Mouse (Mus musculus) CD4-positive helper T cell, adult 2 months (primary cell): ENCODE measurements around the gene Anapc4.

Experiments
- DNase-seq: peaks from one replicate; pipeline ENCODE4 v3.0.0-alpha.2; 2012; ENCODE audit warnings: low read depth, missing footprints, low spot score

Gene Anapc4

GRCm38 (mm10) chr5:52833761-52834274 lies at the start of gene Anapc4:
Anapc4 (plus strand) TSS chr5:52834012.
- DNase-seq, result peak; percentile 99

- peak; percentile 39 for DNase-seq
These were observed 47.1 kb upstream of the Anapc4 start for GRCm38 (mm10) chr5:52786556-52787322.

- DNase-seq, result no peak
These were observed 40.6 kb upstream of the Anapc4 start for GRCm38 (mm10) chr5:52793230-52793629.

- no peak for DNase-seq
These were observed 39.7 kb upstream of the Anapc4 start for GRCm38 (mm10) chr5:52794109-52794508.

- DNase-seq, result no peak
These were observed 34.4 kb upstream of the Anapc4 start for GRCm38 (mm10) chr5:52799274-52799985.

- DNase-seq, result no peak
These were observed 28.0 kb upstream of the Anapc4 start for GRCm38 (mm10) chr5:52805801-52806200.

GRCm38 (mm10) chr5:52806349-52806748 lies 27.5 kb upstream of the Anapc4 start:
- no peak for DNase-seq

GRCm38 (mm10) chr5:52807030-52807429 lies 26.8 kb upstream of the Anapc4 start:
- no peak for DNase-seq

- DNase-seq, result no peak
These were observed 23.4 kb upstream of the Anapc4 start for GRCm38 (mm10) chr5:52810446-52810845.

- DNase-seq, result no peak
These were observed 22.8 kb upstream of the Anapc4 start for GRCm38 (mm10) chr5:52811056-52811455.

GRCm38 (mm10) chr5:52812456-52812855 lies 21.4 kb upstream of the Anapc4 start:
- no peak for DNase-seq

- DNase-seq, result no peak
These were observed 20.5 kb upstream of the Anapc4 start for GRCm38 (mm10) chr5:52813312-52813711.

- no peak for DNase-seq
These were observed 15.1 kb upstream of the Anapc4 start for GRCm38 (mm10) chr5:52818676-52819075.

- peak; percentile 5 for DNase-seq
These were observed 12.1 kb upstream of the Anapc4 start for GRCm38 (mm10) chr5:52821691-52822090.

- DNase-seq, result no peak
These were observed 5.9 kb upstream of the Anapc4 start for GRCm38 (mm10) chr5:52827923-52828322.

- DNase-seq, result peak; percentile 57
These were observed 807 bp upstream of the Anapc4 start for GRCm38 (mm10) chr5:52833005-52833404.

GRCm38 (mm10) chr5:52834386-52834785 lies 574 bp downstream of the Anapc4 start:
- DNase-seq, result no peak

GRCm38 (mm10) chr5:52844319-52844718 lies 10.5 kb downstream of the Anapc4 start:
- no peak for DNase-seq

- DNase-seq, result no peak
These were observed 21.9 kb downstream of the Anapc4 start for GRCm38 (mm10) chr5:52855727-52856126.

GRCm38 (mm10) chr5:52864446-52864845 lies 30.6 kb downstream of the Anapc4 start:
- no peak for DNase-seq

GRCm38 (mm10) chr5:52865825-52866224 lies 32.0 kb downstream of the Anapc4 start:
- DNase-seq, result no peak

GRCm38 (mm10) chr5:52866361-52867155 lies 32.7 kb downstream of the Anapc4 start:
- DNase-seq, result no peak
